Mouse (Mus musculus) C2C12 (cell line): ENCODE data around the gene Cend1.

Experiments
- CEBPB ChIP-seq: IDR thresholded peaks from one replicate; pipeline ENCODE4 v1.6.1; 2011; ENCODE audit warnings: low read depth, mild to moderate bottlenecking, control low read depth, moderate library complexity
- CTCF ChIP-seq: IDR thresholded peaks from one replicate; pipeline ENCODE4 v1.5.1; 2011; ENCODE audit not compliant: control insufficient read depth, insufficient read depth, insufficient read length
- FOSL1 ChIP-seq: IDR thresholded peaks from one replicate; pipeline ENCODE4 v1.8.0; 2011; ENCODE audit warnings: mild to moderate bottlenecking, low read length; ENCODE audit not compliant: poor library complexity, insufficient read depth, severe bottlenecking
- MAX ChIP-seq: IDR thresholded peaks from one replicate; pipeline ENCODE4 v1.6.1; 2011; ENCODE audit warnings: mild to moderate bottlenecking, control low read depth
- MYOD1 ChIP-seq: IDR thresholded peaks from one replicate; pipeline ENCODE4 v1.6.1; 2011; ENCODE audit warnings: low read depth; ENCODE audit not compliant: control insufficient read depth, insufficient read length
- MYOG ChIP-seq: IDR thresholded peaks from one replicate; pipeline ENCODE4 v1.6.1; 2011; ENCODE audit not compliant: control insufficient read depth, insufficient read length; ENCODE audit errors: extremely low read depth
- USF1 ChIP-seq: IDR thresholded peaks from one replicate; pipeline ENCODE4 v1.6.1; 2011; ENCODE audit warnings: low read depth, mild to moderate bottlenecking, control low read depth, moderate library complexity

DNA sequence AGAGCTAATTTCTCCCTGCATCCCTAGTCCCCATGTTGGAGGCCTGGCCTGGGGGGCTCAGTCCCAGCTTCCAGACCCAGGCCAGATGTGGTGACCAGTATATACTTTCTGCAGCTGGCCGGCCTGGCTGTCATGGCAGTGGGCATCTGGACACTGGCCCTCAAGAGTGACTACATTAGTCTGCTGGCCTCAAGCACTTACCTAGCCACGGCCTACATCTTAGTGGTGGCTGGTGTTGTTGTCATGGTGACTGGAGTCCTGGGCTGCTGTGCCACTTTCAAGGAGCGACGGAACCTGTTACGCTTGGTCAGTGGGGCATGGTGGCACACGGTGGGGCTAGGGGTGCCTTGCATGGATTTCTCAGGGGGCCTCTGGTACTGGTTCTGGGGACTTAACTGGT, 40.1 kb upstream of the Cend1 start:
- TF ChIP-seq MYOD1: no peak
- TF ChIP-seq CTCF: no peak
- TF ChIP-seq USF1: no peak
- no peak for TF ChIP-seq MAX
- TF ChIP-seq MYOG: no peak
- no peak for TF ChIP-seq CEBPB
- TF ChIP-seq FOSL1: no peak
